Mouse (Mus musculus) left cerebral cortex, adult 2 months (tissue): Measurements from ENCODE around the gene Cacna1e. TPM values are rescaled to one million over a fixed set of nuclear protein-coding genes. Genes with fewer than 3 reads are reported as not detected.

ENCODE experiments used
- DNase-seq, 2 experiments: peaks; one replicate each; pipeline ENCODE4 v3.0.0; 2021 to 2022; ENCODE audit warnings: low spot score in 2 of 2, mixed read lengths in 1 of 2; ENCODE audit errors: extremely low spot score in 1 of 2
- H3K27ac ChIP-seq: fragments of 200-600 bp; 2 replicates; pipeline ENCODE4 v1.8.1; 2022
- H3K4me3 ChIP-seq: fragments of 200-600 bp; 2 replicates; pipeline ENCODE4 v1.8.1; 2022
- CTCF ChIP-seq: fragments of 200-600 bp; IDR thresholded peaks from 2 replicates; pipeline ENCODE4 v1.8.1; 2022; ENCODE audit warnings: antibody characterized with exemption, mild to moderate bottlenecking, moderate library complexity
- intact Hi-C: fragments of 180-260 bp; cut with DNase I; formaldehyde crosslinking; loops from one replicate; pipeline ENCODE4 v1.15.1; 2025
- total RNA-seq, 2 experiments: library from RNA; stranded (reverse); gene quantifications; 2 replicates each; pipeline ENCODE4 v1.2.3; 2021

The Cacna1e gene
- total RNA-seq, 2 experiments from 2014 or later = 173 to 190 TPM

- intact Hi-C loops = no loop called here
- no peak overlapping the region for H3K4me3 ChIP-seq
- no peak for DNase-seq
- no peak for TF ChIP-seq CTCF
- no peak overlapping the region for H3K27ac ChIP-seq
Observed at GRCm38 (mm10) chr1:154831269-154832167, 52.8 kb downstream of the Cacna1e start.

GRCm38 (mm10) chr1:154830051-154830450 is 54.2 kb downstream of the Cacna1e start:
- TF ChIP-seq CTCF = no peak
- no peak overlapping the region for H3K27ac ChIP-seq
- intact Hi-C loops = no loop called here
- no peak for DNase-seq
- no peak overlapping the region for H3K4me3 ChIP-seq

- no peak for TF ChIP-seq CTCF
- H3K4me3 ChIP-seq = no peak overlapping the region
- intact Hi-C loops = no loop called here
- H3K27ac ChIP-seq = no peak overlapping the region
- no peak for DNase-seq
Observed at GRCm38 (mm10) chr1:154823098-154823497, 61.2 kb downstream of the Cacna1e start.

GRCm38 (mm10) chr1:154820422-154820821 is 63.9 kb downstream of the Cacna1e start:
- DNase-seq = no peak
- Histone ChIP-seq H3K27ac (no peak overlapping the region), H3K4me3 (no peak overlapping the region)
- no peak for TF ChIP-seq CTCF
- intact Hi-C loops = no loop called here

- no peak for TF ChIP-seq CTCF
- no peak for DNase-seq
- H3K27ac ChIP-seq = no peak overlapping the region
- intact Hi-C loops = no loop called here
- no peak overlapping the region for H3K4me3 ChIP-seq
Observed at GRCm38 (mm10) chr1:154819960-154820359, 64.3 kb downstream of the Cacna1e start.

GRCm38 (mm10) chr1:154818742-154819141 is 65.6 kb downstream of the Cacna1e start:
- Histone ChIP-seq H3K27ac (no peak overlapping the region), H3K4me3 (no peak overlapping the region)
- TF ChIP-seq CTCF = no peak
- no peak for DNase-seq
- intact Hi-C loops = no loop called here

GRCm38 (mm10) chr1:154816836-154817235 is 67.5 kb downstream of the Cacna1e start:
- DNase-seq = no peak
- Histone ChIP-seq H3K27ac (peak overlapping the region; percentile 19; the same call in 1 of the 2 replicates), H3K4me3 (no peak overlapping the region)
- TF ChIP-seq CTCF = no peak
- intact Hi-C loops = no loop called here

- Histone ChIP-seq H3K4me3 (no peak overlapping the region), H3K27ac (no peak overlapping the region; the same call in 1 of the 2 replicates)
- no peak for TF ChIP-seq CTCF
- intact Hi-C loops = no loop called here
- DNase-seq = no peak
Observed at GRCm38 (mm10) chr1:154816267-154816666, 68.0 kb downstream of the Cacna1e start.

- no peak overlapping the region for H3K27ac ChIP-seq
- H3K4me3 ChIP-seq = no peak overlapping the region
- intact Hi-C loops = no loop called here
- no peak for TF ChIP-seq CTCF
- DNase-seq = no peak
Observed at GRCm38 (mm10) chr1:154805742-154806141, 78.6 kb downstream of the Cacna1e start.

- intact Hi-C loops = no loop called here
- TF ChIP-seq CTCF = no peak
- no peak overlapping the region for H3K27ac ChIP-seq
Observed at GRCm38 (mm10) chr1:154805038-154805437, 79.3 kb downstream of the Cacna1e start.

GRCm38 (mm10) chr1:154802301-154802904 is 81.9 kb downstream of the Cacna1e start:
- intact Hi-C loops = no loop called here
- H3K4me3 ChIP-seq = no peak overlapping the region
- DNase-seq = no peak
- no peak for TF ChIP-seq CTCF
- H3K27ac ChIP-seq = peak overlapping the region; percentile 36; the same call in 1 of the 2 replicates

More at GRCm38 (mm10) chr1:154805038-154805437, 79.3 kb downstream of the Cacna1e start:
- DNase-seq = no peak
- H3K4me3 ChIP-seq = no peak overlapping the region

GRCm38 (mm10) chr1:154799257-154799656 is 85.0 kb downstream of the Cacna1e start:
- DNase-seq = no peak
- H3K4me3 ChIP-seq = no peak overlapping the region
- TF ChIP-seq CTCF = no peak
- intact Hi-C loops = loop anchor here (10.0 kb wide), 1 partner anchor 726 kb away; no protein-coding TSS in a partner anchor
- no peak overlapping the region for H3K27ac ChIP-seq
